Mouse (Mus musculus) lung, postnatal 14 days (tissue): ENCODE measurements around the gene Lifr.

ENCODE experiments used
- DNase-seq: peaks from one replicate; pipeline ENCODE4 v3.0.0; 2021

Lifr gene

GRCm38 (mm10) chr15:7129944-7130287 is 39.5 kb downstream of the Lifr start:
- no peak for DNase-seq

GRCm38 (mm10) chr15:7130691-7131225 is 40.3 kb downstream of the Lifr start:
- DNase-seq = no peak

DNA sequence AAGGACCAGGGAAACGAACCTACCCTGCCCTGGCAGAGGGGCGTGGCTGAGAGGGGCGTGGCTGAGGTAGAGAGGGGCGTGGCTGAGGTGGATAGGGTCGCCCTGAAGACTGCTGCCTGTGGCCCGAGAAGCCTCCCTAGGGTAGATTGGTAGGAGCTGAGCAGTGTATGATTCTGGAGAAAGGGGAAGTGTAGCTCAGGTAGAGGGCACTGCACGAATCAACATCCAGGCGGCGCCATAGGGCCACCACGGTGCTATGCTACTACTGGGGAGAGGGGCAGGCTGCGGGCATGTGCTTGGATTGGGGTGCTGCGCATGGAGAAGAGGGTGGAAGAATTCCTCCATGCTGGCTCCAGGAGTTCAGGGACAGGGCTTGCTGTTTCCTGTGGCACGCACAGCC is 42.3 kb downstream of the Lifr start:
- peak; percentile 50 for DNase-seq

- DNase-seq = peak; percentile 50
These were observed 44.1 kb downstream of the Lifr start for GRCm38 (mm10) chr15:7134454-7135052.

- DNase-seq = no peak
These were observed 45.7 kb downstream of the Lifr start for GRCm38 (mm10) chr15:7135982-7136562.

GRCm38 (mm10) chr15:7136912-7137311 is 46.5 kb downstream of the Lifr start:
- no peak for DNase-seq

GRCm38 (mm10) chr15:7137607-7138006 is 47.2 kb downstream of the Lifr start:
- DNase-seq = no peak

DNA sequence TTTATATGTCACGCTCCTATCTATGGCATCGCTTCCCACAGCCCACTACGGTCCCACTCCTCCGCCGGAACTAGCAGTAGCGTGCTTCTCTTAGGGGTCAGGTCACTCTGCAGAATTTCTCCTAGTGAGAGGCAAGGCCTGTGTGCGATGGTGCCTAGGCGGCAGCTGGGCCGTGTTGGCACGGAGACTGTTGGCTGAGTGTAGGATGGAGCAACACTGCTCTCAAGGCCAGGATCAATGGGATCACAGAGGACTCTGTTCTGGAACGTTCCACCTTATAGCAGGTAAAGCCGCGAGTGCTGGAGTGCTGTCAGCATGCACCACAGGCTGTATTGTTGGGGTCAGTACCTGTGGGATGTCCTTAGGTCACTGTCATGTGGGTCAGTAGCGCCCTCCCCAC is 48.1 kb downstream of the Lifr start:
- DNase-seq = no peak

GRCm38 (mm10) chr15:7140322-7140721 is 49.9 kb downstream of the Lifr start:
- no peak for DNase-seq

GRCm38 (mm10) chr15:7141246-7141645 is 50.8 kb downstream of the Lifr start:
- DNase-seq = no peak

- no peak for DNase-seq
These were observed 53.3 kb downstream of the Lifr start for GRCm38 (mm10) chr15:7143689-7144170.

- no peak for DNase-seq
These were observed 54.1 kb downstream of the Lifr start for GRCm38 (mm10) chr15:7144542-7144941.

- no peak for DNase-seq
These were observed 54.5 kb downstream of the Lifr start for GRCm38 (mm10) chr15:7144942-7145341.

GRCm38 (mm10) chr15:7145555-7145954 is 55.1 kb downstream of the Lifr start:
- DNase-seq = no peak

DNA sequence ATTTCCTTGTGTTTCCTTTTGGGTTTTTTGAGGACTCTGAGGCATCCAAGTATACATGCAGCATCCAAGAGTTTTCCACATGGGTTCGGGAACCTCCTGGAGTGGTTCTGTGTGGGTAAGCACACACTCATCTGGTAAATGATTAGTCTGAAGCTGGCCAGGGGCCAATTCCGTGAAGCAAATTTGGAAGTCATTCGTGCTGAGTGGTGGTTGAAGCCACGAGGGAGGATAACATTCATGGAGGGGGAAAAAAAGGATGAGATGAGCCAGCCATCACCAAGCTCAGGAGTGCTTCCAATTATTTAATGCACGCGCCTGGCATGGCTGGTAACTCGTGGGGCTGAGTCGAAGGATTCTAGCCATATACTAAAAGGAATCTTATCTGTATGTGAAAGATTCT is 56.1 kb downstream of the Lifr start:
- peak; percentile 28 for DNase-seq

GRCm38 (mm10) chr15:7149796-7150195 is 59.4 kb downstream of the Lifr start:
- DNase-seq = no peak

GRCm38 (mm10) chr15:7150591-7150990 is 60.2 kb downstream of the Lifr start:
- DNase-seq = no peak

DNA sequence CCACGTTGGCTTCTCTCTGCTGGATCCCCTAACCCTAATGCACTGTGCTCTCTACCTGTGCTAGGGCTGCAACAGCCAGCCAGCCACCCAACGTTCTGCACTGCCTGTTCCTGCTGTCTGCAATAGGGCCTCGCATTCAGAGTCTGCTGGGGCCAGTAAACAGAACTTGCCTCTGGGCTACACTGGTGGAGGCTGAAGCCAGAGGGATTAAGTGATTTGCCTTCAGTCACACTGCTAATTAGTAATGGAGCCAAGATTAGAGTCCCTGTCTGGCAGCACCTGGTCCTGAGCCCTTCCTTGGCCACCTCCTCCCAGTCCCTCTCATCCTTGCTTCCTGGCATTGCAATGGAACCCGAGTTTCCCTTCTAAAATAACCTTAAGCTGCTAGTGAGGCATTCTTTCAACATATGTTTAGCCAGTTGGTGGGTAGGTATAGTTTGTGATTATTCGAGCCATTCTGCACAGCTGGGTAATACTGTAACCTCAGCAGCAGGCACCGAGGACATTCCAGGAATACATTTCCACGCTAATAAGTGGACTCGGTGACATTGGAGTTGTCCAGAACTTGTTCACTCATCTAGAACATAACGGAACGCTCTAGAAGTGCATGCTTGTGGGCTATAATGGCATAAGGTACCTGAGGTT is 61.8 kb downstream of the Lifr start:
- DNase-seq = no peak

GRCm38 (mm10) chr15:7154010-7154736 is 63.8 kb downstream of the Lifr start:
- peak; percentile 49 for DNase-seq

DNA sequence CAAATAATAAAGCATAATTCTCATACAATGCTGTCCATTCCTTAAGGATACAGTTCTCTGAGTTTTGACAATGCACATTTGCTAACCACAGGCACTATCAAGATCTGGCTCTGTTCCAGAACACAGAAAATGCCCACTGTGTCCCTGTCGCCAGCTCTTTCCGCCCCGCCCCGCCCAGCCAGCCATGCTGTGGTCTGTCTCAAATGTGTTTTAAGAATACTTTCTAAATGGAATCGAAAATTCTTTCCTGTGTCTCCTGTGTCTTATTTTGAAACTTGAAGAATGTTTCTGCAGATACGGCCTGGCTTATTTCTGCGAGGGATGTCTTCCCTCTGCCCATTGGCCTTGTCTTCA is 64.3 kb downstream of the Lifr start:
- peak; percentile 76 for DNase-seq

DNA sequence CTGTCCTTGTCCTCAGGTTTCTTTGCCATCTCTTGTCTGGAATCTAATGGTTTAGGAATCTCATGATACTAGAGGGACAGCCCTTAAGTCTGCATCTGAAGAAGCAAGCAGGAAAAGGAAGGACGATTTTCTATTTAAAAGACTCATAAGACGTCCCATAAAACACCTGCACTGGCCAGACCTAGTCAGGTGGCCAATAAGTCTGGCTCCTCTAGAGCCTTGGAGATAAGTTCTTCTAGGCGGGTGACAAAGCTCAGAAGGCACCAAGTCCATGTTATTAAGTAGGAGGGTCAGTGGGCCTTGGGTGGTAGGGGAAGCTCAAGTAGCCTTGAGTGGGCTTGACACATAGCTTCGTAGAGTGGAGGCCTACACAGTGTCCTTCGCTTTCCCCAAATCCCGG is 67.2 kb downstream of the Lifr start:
- DNase-seq = no peak

DNA sequence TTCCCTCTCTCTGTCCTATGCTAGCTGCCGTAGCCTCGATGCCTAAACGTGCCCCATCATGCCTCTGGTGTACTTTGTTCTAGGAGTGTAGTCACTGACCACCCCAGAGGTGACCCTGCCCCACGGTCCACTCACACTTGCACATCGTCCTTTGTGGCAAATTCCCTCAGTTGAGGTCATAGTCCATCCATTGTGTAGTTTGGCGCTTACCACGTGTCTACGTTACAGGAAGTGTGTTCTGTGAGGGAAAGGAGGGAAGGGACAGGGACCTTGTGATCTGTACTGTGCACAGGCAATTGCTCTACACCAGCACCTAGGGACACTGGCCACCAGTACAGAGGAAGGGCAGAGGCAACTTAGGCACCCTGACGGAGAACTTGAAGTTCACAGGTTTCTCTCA is 69.5 kb downstream of the Lifr start:
- no peak for DNase-seq

DNA sequence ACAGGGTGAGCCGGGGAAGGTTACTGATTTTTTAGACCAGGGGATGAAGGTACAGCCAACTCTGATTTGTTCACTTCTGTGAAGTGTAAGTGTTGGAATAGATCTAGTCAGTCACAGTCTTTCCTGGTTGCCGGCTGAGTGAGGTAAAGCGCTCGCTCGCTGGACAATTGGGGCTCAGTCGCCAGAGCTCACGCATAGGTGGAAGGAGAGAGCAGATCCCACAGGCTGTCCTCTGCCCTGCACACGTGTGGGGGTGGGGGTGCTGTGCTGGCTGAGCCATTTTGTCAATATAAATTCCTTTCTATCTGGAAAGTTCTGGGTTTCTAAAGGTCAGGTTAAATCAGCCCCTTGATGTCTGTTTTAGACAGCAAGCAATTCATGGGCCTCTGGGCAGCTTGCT is 69.9 kb downstream of the Lifr start:
- DNase-seq = no peak

- no peak for DNase-seq
These were observed 73.4 kb downstream of the Lifr start for GRCm38 (mm10) chr15:7163851-7164250.
